Mouse (Mus musculus) MN1 (cell line): ENCODE results near the gene 1700018G05Rik.
"Not testable (repeated sequence)": the region's sequence is repeated elsewhere in the genome, so short reads cannot be mapped to it uniquely, and the experiment has no call there.

Experiments
- DNase-seq: peaks from one replicate; pipeline ENCODE4 v3.0.0-alpha.2; 2016; ENCODE audit warnings: low spot score

The 1700018G05Rik gene

DNA sequence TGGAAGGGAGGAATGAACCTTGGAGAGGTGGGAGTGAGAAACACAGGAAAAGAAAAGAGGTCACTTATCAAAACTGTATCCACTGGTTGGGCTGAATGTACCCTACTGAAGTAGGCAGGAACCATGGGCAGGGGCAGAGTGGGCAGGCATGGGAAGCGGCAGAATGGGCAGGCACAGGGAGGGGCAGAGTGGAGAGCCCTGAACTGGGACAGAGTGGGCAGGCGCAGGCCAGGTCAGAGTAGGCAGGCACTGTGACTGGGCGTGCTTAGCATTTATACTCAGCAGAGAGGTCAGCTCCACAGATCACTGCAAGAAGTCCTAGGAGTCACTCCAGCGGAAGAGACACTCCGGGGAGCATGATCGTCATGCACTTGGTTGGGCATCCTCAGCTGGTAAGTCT, at the start of gene 1700018G05Rik:
TSS of gene 1700018G05Rik (plus strand) at position 301 of the 400 bp plus-strand sequence.
- DNase-seq = not testable (repeated sequence)

DNA sequence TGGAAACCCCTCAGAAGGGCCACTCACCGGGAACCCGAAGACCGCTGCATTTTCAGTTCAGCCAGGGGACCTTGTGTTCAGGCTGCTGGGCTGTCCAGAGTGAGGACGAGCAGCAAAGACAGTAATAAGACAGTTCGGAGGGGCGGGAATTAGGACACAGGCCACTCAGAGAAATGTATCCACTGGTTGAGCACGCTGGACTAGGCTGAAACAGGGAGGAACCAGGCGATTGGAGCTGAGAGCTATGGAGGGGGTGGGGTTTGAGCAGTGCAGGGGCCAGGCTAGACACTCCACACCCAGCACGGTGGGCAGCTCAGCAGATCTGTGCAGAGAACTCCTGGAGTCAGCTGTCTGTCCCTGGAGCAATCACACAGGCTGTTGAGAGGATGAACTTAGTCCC, 19.6 kb upstream of the 1700018G05Rik start, which contains the start of the genes Dmrtc1a and 1700011M02Rik:
TSS of gene Dmrtc1a (minus strand) at position 101 of the 400 bp plus-strand sequence.
TSS of gene 1700011M02Rik (plus strand) at position 319 of the 400 bp plus-strand sequence.
- not testable (repeated sequence) for DNase-seq

DNA sequence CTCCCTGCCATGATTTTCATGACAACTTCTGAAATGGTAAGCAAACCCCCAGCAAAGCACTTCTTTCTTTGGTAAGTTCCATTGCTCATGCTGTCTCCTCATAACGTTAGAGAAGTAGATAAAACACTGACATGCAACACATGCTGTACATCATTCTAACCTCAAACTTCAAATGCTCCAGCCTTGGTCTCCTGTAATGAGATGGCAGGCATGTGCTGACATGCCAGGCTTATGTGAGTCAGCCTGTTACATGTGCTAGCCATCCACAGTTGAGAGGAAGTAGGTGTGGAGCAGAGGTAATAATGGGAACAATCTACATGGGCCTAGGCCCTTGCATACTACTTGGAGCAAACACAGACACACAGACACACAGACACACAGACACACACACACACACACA, 13.3 kb upstream of the 1700018G05Rik start:
- DNase-seq = not testable (repeated sequence)

DNA sequence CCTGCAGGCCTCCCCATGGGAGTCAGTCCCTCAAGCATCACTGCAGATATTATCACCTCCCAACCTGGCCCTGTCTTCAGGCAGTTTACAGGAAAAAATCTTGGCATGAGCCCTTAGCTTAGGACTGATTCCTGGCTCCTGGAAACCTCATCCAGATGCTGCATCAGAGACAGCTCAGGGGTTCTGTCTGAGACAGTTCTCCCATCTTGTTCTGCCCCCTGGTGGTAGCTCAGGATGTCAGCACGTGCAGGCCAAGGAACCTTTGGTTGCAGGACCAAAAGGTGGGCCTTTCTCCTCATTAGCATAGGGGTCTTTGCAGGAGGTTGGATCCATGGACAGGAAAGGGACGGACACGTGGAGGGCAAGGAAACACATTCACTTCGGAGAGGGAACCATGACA, 1.5 kb upstream of the 1700018G05Rik start:
- DNase-seq = not testable (repeated sequence)

DNA sequence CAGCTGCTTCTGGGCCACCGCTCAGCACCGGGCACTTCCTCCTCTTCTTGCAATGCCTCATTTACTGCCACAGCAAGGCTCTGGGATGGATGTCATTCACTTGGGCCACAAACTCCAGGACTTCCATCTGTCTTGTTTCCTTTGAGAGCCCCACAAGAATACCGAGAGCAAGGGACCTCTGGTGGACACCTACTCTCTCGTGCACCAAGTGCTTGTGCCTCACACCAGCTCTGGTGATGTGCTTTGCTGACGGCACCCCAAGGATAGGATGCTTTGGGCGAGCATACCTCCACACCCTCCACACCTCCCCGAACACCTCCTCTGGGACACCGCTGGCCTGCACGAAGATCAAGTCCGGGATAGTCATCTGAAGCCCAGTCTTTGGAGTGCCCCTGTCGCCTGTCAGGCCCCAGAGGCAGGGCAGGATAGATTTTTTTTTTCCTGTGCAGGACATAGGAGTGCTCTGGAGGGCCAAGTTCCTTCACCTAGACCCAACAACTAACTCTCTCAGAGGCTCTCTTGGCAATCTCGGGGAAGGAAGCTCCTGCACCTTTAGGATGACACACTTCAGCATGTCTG, 4.9 kb downstream of the 1700018G05Rik start:
- no peak for DNase-seq

DNA sequence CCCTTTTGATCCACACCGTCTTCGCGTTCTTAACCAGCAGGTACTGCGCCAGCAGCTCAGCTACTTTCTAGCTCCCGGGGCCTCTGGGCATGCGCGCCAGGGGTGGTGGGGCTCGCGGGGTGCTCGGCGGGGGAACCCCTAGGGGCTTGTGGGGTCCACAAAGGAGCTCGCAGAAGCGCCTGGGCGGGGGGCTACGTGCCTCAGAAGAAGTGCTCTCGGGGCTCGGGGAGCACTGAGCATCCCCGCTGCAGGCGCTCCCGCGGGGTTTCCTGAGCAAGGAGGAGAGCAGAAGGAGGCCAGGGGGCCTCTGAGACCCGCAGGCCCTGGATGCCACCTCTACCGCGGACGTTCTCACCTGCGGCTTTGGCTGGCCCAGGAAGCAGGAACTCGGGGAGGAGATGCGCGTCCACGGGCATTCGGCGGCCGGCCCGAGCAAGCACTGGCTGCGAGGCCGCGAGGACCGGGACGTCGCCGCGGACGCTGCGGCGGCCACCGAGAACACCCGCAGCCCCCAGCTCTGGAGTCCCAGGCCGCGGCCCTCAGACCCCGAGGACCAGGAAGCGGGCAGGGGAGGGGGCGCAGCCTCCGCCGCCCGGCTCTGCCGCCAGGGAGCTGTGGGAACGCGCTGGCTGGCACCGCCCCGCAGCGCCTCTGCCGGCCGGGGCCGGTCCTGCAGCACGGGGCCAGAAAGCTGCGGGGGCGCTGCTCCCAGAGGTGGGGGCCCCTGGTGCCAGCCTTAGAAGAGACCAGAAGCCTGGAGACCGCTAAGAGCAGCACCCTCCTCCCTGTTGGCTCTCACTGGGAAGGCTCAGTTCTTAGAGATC, 5.6 kb downstream of the 1700018G05Rik start:
- no peak for DNase-seq

DNA sequence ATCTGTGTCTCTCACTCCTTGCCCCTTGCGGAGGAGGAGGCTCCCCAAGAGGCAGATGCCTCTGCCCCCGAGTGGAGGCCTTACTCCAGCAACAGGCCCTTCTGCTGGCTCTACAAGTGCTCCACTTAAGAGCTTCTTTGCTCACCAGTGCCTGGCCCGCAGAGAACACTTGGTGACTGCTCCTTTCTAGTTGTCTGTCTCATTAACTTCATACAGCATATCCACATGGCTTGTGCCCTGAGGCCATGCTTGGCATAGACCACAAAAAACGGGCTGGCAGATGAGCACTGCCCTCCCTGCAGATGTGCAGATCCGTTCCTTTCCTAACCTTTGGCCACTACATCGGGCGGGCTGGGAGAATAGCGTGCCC, 6.2 kb downstream of the 1700018G05Rik start:
- no peak for DNase-seq

DNA sequence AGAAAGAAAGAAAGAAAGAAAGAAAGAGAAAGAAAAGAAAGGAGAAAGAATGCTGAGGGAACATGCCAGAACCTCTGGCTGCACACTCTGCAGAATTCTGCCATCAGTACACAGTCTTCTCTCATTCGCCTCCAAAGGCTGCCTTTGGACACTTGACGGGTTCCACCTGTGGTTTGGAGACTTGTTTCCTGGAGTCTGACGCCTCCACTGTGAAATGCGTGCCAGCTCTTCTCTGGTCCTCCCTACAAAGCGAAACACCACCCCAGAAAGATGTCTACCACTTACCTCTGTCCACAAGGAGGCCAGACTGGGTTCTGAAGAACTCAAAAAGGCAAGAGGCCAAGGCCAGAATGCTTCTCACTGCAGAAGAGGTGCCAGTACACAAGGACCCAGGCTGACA, 8.6 kb downstream of the 1700018G05Rik start:
- DNase-seq = no peak

DNA sequence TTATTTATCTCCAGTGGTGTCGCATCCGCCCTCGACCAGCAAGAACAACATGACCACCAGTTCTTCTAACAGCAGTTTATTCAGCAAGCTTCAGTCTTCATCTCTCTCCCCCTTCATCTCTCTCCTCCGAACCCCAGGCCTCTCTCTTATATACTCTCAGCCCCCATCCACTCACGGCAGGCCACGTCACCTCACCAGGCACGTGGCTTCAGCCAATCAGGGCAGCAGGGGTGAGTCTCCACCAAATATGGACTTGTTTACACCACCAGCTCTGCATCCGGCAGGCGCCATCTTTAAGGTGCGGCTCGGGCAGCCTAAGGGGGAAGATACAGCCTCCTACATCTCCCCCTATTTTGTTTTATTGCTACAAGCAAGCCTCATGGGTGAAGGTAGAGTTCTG, 22.0 kb downstream of the 1700018G05Rik start:
- not testable (repeated sequence) for DNase-seq

DNA sequence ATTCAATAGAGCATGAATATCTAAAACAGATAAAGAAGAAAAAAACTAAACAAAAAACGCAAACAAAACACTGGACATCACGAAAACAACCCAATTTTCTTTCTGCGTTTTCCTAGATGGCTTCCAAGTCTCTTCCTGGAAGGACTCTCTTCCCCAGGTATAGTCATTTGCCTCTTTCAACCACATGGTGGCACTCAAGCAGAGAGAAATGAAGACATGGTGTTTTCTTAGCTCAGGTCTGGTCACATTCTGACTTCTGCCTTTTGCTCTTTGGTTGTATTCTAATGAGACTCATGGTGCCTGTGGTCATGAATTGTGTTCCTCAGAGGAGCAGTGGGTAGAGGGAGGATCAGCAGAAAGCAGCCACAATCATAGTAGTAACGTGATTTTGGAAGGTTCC, 30.7 kb downstream of the 1700018G05Rik start:
- DNase-seq = no peak

DNA sequence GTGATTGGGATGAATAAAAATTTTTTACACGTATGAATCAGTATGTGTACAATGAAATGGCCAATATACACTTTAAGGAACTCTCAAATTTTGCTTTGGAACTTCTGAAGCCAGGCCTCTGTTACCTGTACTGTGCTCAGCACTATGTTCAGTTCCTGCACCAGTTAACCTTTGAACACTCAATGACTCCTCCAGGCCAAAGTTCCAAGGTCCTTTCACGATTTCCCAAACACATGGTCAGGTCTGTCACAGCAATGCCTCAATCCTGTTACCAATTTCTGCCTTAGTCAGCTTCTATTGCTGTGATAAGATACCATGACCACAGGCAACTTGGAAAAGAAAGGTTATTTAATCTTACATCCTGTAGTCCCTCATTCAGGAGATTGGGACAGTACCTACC, 32.4 kb downstream of the 1700018G05Rik start:
- no peak for DNase-seq
